Mouse (Mus musculus) bone marrow macrophage, adult 2 months (primary cell): Measurements from ENCODE around the gene Fndc4.

ENCODE experiments used
- CTCF ChIP-seq: IDR thresholded peaks from 2 replicates; pipeline ENCODE4 v1.5.1; 2012; ENCODE audit warnings: low read depth, mild to moderate bottlenecking, low read length, moderate library complexity
- POLR2A ChIP-seq: IDR thresholded peaks from 2 replicates; pipeline ENCODE4 v1.6.1; 2012; ENCODE audit warnings: mild to moderate bottlenecking, low read depth, low read length, borderline replicate concordance

DNA sequence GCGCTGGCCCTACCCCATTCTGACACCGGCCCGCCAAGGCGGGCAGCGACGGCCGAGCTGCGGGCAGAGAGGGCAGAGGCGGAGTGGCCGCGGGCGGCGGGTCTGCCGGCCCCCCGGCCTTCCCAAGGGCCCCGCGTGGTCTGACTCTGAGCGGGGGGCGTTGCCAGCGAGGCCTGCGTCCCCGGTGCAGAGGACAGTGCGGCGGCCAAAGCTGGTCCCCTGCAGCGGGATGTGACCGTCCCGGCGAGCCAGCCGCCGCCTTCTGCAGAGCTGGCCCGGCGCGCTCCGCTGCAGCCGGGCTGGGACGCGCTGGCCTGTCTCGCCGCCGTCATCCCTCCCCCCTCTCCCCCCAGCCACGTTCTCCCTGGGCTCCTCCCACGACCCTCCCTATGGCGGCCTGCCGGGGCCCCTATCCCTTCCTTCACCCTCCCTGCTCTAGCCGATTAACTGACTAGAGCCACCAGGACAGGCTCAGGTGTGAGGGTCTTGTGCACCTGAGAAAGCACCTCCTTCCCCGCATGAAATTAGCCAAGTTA lies at the start of gene Fndc4:
- no peak for TF ChIP-seq POLR2A
- no peak for TF ChIP-seq CTCF
